Mouse (Mus musculus): ENCODE measurements at regions not wholly inside any gene's neighbourhood (a gene's known extent, or its start where the extent isn't known, plus 50 kb on each side); places are given as distances from the start of the nearest gene placed in this dataset.

DNA sequence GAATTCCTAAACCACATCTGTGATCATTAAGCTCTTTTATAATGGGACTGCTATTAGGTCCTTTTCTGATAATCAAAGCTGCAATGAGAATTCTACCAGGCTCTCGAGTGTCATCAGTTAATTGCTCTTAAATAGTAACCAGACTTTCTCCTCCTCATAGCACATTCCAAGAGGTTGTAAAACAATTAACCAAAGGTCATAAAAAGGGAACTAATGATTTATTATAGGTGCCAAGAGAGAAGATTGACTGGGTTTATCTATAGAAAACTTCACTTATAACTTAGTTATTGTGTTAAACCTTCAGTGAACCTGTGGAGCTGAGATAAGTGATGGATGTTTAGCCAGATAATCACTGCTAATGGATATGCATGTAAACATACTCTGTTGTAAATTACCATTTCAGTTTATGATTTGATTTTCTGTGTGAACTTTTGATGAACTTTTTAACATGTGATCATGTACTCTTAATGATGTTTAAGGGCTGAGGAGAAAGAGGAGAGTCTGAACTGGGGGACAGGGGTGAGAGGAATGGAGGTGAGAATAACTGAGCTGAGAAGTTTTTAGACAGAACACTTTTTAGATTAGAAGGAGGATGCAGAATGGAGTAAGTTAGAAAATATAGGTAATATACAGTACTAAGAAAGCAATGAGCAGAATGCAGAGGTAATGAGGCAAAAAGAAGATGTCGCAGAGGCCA lies 228.4 kb upstream of the Cox7c start:
- in situ Hi-C loops (cut with MboI; ENCODE audit: low pct_ligation_motif_present, low pct_unique_long_range_greater_than_20kb, low sequenced_read_pairs) (no loop called here), dilution Hi-C loops (cut with MboI; ENCODE audit: extremely low pct_ligation_motif_present, extremely low pct_unique_long_range_greater_than_20kb, low sequenced_read_pairs) (no loop called here)
- TF ChIP-seq POLR2AphosphoS2 (IDR thresholded peaks at IDR 0.05; ENCODE audit: low read depth, low read length) (no peak), BHLHE40 (IDR thresholded peaks at IDR 0.05; ENCODE audit: low read depth, low read length) (no peak), SMC3 (IDR thresholded peaks at IDR 0.05; ENCODE audit: low read depth, low read length) (no peak), CHD2 (IDR thresholded peaks at IDR 0.05; ENCODE audit: low read length) (no peak), UBTF (IDR thresholded peaks at IDR 0.05; ENCODE audit: low read depth, low read length) (no peak), RAD21 (IDR thresholded peaks at IDR 0.05; ENCODE audit: low read depth, low read length) (no peak), ZMIZ1 (IDR thresholded peaks at IDR 0.05; ENCODE audit: low read depth, low read length) (no peak), PAX5 (IDR thresholded peaks at IDR 0.05; ENCODE audit: low read length) (no peak), ZC3H11A (IDR thresholded peaks at IDR 0.05; ENCODE audit: low read depth, low read length) (no peak), KAT2A (IDR thresholded peaks at IDR 0.05; ENCODE audit: insufficient replicate concordance, low read length) (no peak), MYC (IDR thresholded peaks at IDR 0.05; ENCODE audit: low read depth, low read length) (no peak), IRF4 (IDR thresholded peaks at IDR 0.05; ENCODE audit: low read depth, low read length) (no peak), SIN3A (IDR thresholded peaks at IDR 0.05; ENCODE audit: low read length) (no peak), NELFE (IDR thresholded peaks at IDR 0.05; ENCODE audit: low read depth, low read length) (no peak)

GRCm38 (mm10) chr13:86238054-86238453 lies 191.3 kb upstream of the Cox7c start:
- dilution Hi-C loops (cut with MboI; ENCODE audit: extremely low pct_ligation_motif_present, extremely low pct_unique_long_range_greater_than_20kb, low sequenced_read_pairs) = no loop called here
- H3K27ac ChIP-seq (ENCODE audit: insufficient read depth, low read depth) = no peak overlapping the region
- no peak overlapping the region for H3K9ac ChIP-seq (ENCODE audit: insufficient read depth, low read depth)
- in situ Hi-C loops (cut with MboI; ENCODE audit: low pct_ligation_motif_present, low pct_unique_long_range_greater_than_20kb, low sequenced_read_pairs) = no loop called here
- no peaks in the 10 kb centered on the region for H3K4me1 ChIP-seq (ENCODE audit: control insufficient read depth in 1 of 2, insufficient read depth in 2 of 2)
- H3K4me2 ChIP-seq (ENCODE audit: insufficient read depth, low read depth, poor library complexity, severe bottlenecking) = no peak overlapping the region
- no peak overlapping the region for H3K4me3 ChIP-seq (replicated peaks in 1 of 3; ENCODE audit: low read depth in 2 of 3, low read length in 2 of 3, poor library complexity in 1 of 3)
- no peaks in the 10 kb centered on the region for H3K79me2 ChIP-seq (replicated peaks; ENCODE audit: control insufficient read depth, extremely low read depth, insufficient read depth, poor library complexity, severe bottlenecking)
- H3K36me3 ChIP-seq (replicated peaks in 1 of 2; ENCODE audit: control insufficient read depth in 1 of 2, insufficient read depth in 1 of 2, low read length in 1 of 2) = no peaks in the 10 kb centered on the region
- no peaks in the 10 kb centered on the region for H3K9me3 ChIP-seq (replicated peaks; ENCODE audit: low read length)
- H3K27me3 ChIP-seq (replicated peaks) = no peaks in the 10 kb centered on the region
- peak; percentile 19 for DNase-seq (ENCODE audit: extremely low read depth)
- peak; percentile 10 to 20; a peak in 2 of 4 replicates for TF ChIP-seq CTCF (conservative IDR thresholded peaks at IDR 0.05 in 1 of 2, IDR thresholded peaks at IDR 0.05 in 1 of 2; ENCODE audit: low read depth in 2 of 2, low read length in 2 of 2)
- TF ChIP-seq USF1 (IDR thresholded peaks at IDR 0.05; ENCODE audit: low read depth, low read length) = no peak
- peak; percentile 23 for TF ChIP-seq RAD21 (IDR thresholded peaks at IDR 0.05; ENCODE audit: low read depth, low read length)
- TF ChIP-seq NELFE (IDR thresholded peaks at IDR 0.05; ENCODE audit: low read depth, low read length) = no peak
- no peak for TF ChIP-seq ETS1 (conservative IDR thresholded peaks at IDR 0.05; ENCODE audit: low read depth, low read length)
- TF ChIP-seq POLR2A (IDR thresholded peaks at IDR 0.05; ENCODE audit: low read depth, low read length) = no peak
- TF ChIP-seq PAX5 (IDR thresholded peaks at IDR 0.05; ENCODE audit: low read length) = no peak
- TF ChIP-seq CHD2 (IDR thresholded peaks at IDR 0.05; ENCODE audit: low read length) = no peak
- TF ChIP-seq BHLHE40 (IDR thresholded peaks at IDR 0.05; ENCODE audit: low read depth, low read length) = no peak
- TF ChIP-seq SIN3A (IDR thresholded peaks at IDR 0.05; ENCODE audit: low read length) = no peak
- TF ChIP-seq JUN (IDR thresholded peaks at IDR 0.05; ENCODE audit: insufficient read depth, low read depth, low read length) = no peak

More for the DNA sequence above, 228.4 kb upstream of the Cox7c start:
- H3K9ac ChIP-seq (ENCODE audit: insufficient read depth, low read depth) = no peak overlapping the region
- no peak overlapping the region for H3K27ac ChIP-seq (ENCODE audit: insufficient read depth, low read depth)
- H3K36me3 ChIP-seq (replicated peaks in 1 of 2; ENCODE audit: control insufficient read depth in 1 of 2, insufficient read depth in 1 of 2, low read length in 1 of 2) = no peaks in the 10 kb centered on the region
- H3K4me1 ChIP-seq (ENCODE audit: control insufficient read depth in 1 of 2, insufficient read depth in 2 of 2) = no peaks in the 10 kb centered on the region
- DNase-seq (ENCODE audit: extremely low read depth) = no peak
- no peaks in the 10 kb centered on the region for H3K79me2 ChIP-seq (replicated peaks; ENCODE audit: control insufficient read depth, extremely low read depth, insufficient read depth, poor library complexity, severe bottlenecking)
- H3K4me3 ChIP-seq (replicated peaks in 1 of 3; ENCODE audit: low read depth in 2 of 3, low read length in 2 of 3, poor library complexity in 1 of 3) = no peak overlapping the region
- H3K27me3 ChIP-seq (replicated peaks) = no peaks in the 10 kb centered on the region
- H3K9me3 ChIP-seq (replicated peaks; ENCODE audit: low read length) = no peaks in the 10 kb centered on the region
- no peak overlapping the region for H3K4me2 ChIP-seq (ENCODE audit: insufficient read depth, low read depth, poor library complexity, severe bottlenecking)
